Mouse (Mus musculus) kidney, embryonic 14.5 days (tissue): ENCODE measurements around the gene Smim24. TPM values are rescaled to one million over a fixed set of nuclear protein-coding genes. Genes with fewer than 3 reads are reported as not detected.

Experiments used
- ATAC-seq: fragments of 200-750 bp; cut with Nextera tagmentation; 2 replicates; pipeline ENCODE4 v1.8.0; 2017; ENCODE audit warnings: moderate number of reproducible peaks, mild to moderate bottlenecking, moderate TSS enrichment, moderate library complexity; ENCODE audit not compliant: low FRiP score, low TSS enrichment
- H3K27ac ChIP-seq: fragments of 300-500 bp; sonication (generic); 2 replicates; pipeline ENCODE4 v1.5.1; 2014; ENCODE audit warnings: low read depth, mild to moderate bottlenecking, low read length, moderate library complexity, mixed read lengths
- H3K27me3 ChIP-seq: fragments of 300-500 bp; sonication (generic); 2 replicates; pipeline ENCODE4 v1.6.1; 2014; ENCODE audit warnings: mild to moderate bottlenecking, low read length; ENCODE audit not compliant: control insufficient read depth, insufficient read depth
- H3K36me3 ChIP-seq: fragments of 300-500 bp; sonication (generic); 2 replicates; pipeline ENCODE4 v1.6.1; 2014; ENCODE audit warnings: low read length, mixed read lengths; ENCODE audit not compliant: control insufficient read depth, insufficient read depth
- H3K4me1 ChIP-seq: fragments of 300-500 bp; sonication (generic); 2 replicates; pipeline ENCODE4 v1.6.1; 2014; ENCODE audit warnings: low read length, mixed read lengths; ENCODE audit not compliant: control insufficient read depth, insufficient read depth
- H3K4me2 ChIP-seq: fragments of 300-500 bp; sonication (generic); replicated peaks from 2 replicates; pipeline ENCODE4 v1.6.1; 2014; ENCODE audit warnings: low read depth, mild to moderate bottlenecking, low read length
- H3K4me3 ChIP-seq: fragments of 300-500 bp; sonication (generic); 2 replicates; pipeline ENCODE4 v1.5.1; 2014; ENCODE audit warnings: mild to moderate bottlenecking, low read length
- H3K9ac ChIP-seq: fragments of 300-500 bp; sonication (generic); 2 replicates; pipeline ENCODE4 v1.6.1; 2014; ENCODE audit warnings: low read depth, mild to moderate bottlenecking, low read length, moderate library complexity
- H3K9me3 ChIP-seq: fragments of 300-500 bp; sonication (generic); 2 replicates; pipeline ENCODE4 v1.6.1; 2016; ENCODE audit warnings: low read length; ENCODE audit not compliant: control insufficient read depth
- WGBS: fragments of 180-500 bp; shearing (Covaris S2); extraction: QIAGEN DNeasy Blood & Tissue Kit; methylation state at CpG from one replicate; pipeline ENCODE4 v1.1.7; 2014; 5-methylcytosine and 5-hydroxymethylcytosine counted together
- polyA plus RNA-seq: library from polyadenylated mRNA; unstranded; fragments of >200 nt; fragmentation: Nextera tagmentation; extraction: Ambion mirVana; gene quantifications from 2 replicates; pipeline ENCODE4 v1.2.1, GENCODE M21; 2014

The Smim24 gene
- polyA plus RNA-seq, 1 experiment from 2014 or later, result 16.4 TPM

DNA sequence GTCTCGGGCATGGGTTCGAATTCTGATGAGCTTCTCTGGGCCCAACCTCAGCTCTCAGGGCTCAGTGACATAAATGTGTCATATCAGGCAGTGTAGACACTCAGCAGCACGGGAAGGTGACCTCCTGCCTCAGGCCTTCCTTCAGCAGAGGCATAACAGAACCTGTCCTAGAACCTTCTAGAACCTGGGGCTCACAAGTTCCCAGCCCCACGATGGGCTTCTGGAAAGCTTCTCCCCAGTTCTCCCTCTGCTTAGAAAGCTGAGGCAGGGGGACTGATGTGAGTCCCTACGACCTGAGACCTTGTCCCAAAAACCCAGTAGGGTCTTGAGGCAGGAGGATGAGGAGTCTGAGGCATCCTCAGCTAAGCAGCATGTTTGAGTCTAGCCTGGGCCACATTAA, 22.3 kb downstream of the Smim24 start:
- Histone ChIP-seq H3K4me3 (no peak overlapping the region), H3K4me2 (no peak overlapping the region), H3K9ac (no peak overlapping the region), H3K27ac (no peak overlapping the region), H3K4me1 (peaks cover 75% of the 10 kb centered on the region), H3K9me3 (no peaks in the 10 kb centered on the region), H3K27me3 (no peaks in the 10 kb centered on the region), H3K36me3 (peaks cover 8% of the 10 kb centered on the region; the same call in 1 of the 2 replicates)
- WGBS, result 81% methylated on average over 5 of the region's 5 CpGs
- ATAC-seq, result no peak

DNA sequence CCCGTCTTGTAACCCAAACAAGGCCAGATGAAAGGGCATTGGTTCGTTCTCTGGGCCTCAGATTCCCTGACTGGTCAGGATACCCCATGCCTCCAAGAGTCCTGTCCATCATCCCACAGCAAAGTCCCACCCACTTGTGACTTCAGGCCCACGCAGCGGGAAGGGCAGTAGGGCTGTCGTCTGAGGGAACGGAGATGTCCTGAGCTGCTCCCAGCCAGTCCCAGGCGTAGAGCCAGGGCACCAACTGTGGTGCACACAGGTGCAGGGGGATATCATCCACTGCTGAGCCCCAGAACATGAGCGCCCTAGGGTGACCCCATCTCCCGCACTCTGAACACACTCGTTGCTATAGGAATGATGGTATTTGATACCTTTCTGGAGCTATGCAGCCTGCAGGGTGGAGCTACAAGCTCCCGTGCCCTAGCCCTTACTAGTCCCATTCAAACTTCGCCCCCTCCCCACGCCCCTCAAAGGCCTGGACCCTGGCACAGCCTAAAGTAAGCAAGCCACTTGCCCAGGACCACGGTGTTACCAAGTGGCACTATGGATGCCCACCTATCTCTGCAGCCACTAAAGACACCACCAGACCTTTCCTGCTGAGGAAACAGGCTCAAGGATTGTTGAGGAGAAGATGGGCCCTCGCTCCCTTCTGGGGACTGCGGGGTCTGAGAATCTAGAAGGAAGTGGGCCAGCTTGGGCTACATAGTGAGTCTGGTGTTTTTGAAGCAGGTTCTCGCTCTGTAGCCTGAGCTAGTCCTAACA, 22.9 kb downstream of the Smim24 start:
- H3K9me3 ChIP-seq, result no peaks in the 10 kb centered on the region
- no peak overlapping the region for H3K4me2 ChIP-seq
- peaks cover 69% of the 10 kb centered on the region for H3K4me1 ChIP-seq
- peaks cover 11% of the 10 kb centered on the region; the same call in 1 of the 2 replicates for H3K36me3 ChIP-seq
- no peaks in the 10 kb centered on the region for H3K27me3 ChIP-seq
- H3K4me3 ChIP-seq, result no peak overlapping the region
- H3K9ac ChIP-seq, result no peak overlapping the region
- 62% methylated on average over 17 of the region's 17 CpGs for WGBS
- H3K27ac ChIP-seq, result peak overlapping the region; percentile 30; the same call in 1 of the 2 replicates
- ATAC-seq, result no peak

DNA sequence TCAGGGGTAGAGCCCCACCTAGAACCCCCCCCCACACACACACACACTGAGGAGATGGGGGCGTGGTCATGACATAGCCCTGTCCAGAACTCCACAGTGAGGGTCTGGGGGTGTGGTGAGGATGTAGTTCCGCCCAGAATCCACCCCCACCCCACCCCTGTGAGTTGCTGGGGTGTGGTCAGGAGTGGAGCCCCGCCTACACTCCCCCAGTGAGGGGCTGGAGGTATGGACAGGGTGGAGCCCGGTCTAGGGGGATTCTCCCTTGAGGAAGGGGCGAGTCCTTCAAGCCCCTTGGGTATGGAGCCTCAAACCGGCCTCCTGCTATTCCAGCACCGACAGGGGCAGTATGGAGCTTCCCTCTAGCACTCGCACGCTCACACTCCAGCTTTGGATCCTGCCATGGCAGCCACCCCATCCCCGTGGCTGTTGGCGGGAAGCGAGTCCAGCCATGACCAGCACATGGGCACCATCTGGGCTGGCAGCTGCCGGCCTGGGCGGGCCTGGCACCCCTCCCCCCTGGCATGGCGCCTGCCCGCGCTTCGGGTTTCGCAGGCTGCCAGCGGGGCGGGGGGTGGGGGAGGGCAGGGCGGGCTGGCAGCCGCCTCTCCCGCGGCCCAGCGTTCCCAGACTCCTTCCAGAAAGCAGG, 23.9 kb downstream of the Smim24 start:
- H3K36me3 ChIP-seq, result peaks cover 11% of the 10 kb centered on the region; the same call in 1 of the 2 replicates
- no peaks in the 10 kb centered on the region for H3K27me3 ChIP-seq
- H3K9me3 ChIP-seq, result no peaks in the 10 kb centered on the region
- H3K4me1 ChIP-seq, result peaks cover 60% of the 10 kb centered on the region
- H3K4me3 ChIP-seq, result peak overlapping the region; percentile 30
- WGBS, result 4% methylated on average over 23 of the region's 26 CpGs
- peak overlapping the region; percentile 47 for H3K9ac ChIP-seq
- peak; percentile 74 for ATAC-seq
- peak overlapping the region; percentile 57; the same call in 1 of the 2 replicates for H3K27ac ChIP-seq
- peak overlapping the region; percentile 51 for H3K4me2 ChIP-seq

DNA sequence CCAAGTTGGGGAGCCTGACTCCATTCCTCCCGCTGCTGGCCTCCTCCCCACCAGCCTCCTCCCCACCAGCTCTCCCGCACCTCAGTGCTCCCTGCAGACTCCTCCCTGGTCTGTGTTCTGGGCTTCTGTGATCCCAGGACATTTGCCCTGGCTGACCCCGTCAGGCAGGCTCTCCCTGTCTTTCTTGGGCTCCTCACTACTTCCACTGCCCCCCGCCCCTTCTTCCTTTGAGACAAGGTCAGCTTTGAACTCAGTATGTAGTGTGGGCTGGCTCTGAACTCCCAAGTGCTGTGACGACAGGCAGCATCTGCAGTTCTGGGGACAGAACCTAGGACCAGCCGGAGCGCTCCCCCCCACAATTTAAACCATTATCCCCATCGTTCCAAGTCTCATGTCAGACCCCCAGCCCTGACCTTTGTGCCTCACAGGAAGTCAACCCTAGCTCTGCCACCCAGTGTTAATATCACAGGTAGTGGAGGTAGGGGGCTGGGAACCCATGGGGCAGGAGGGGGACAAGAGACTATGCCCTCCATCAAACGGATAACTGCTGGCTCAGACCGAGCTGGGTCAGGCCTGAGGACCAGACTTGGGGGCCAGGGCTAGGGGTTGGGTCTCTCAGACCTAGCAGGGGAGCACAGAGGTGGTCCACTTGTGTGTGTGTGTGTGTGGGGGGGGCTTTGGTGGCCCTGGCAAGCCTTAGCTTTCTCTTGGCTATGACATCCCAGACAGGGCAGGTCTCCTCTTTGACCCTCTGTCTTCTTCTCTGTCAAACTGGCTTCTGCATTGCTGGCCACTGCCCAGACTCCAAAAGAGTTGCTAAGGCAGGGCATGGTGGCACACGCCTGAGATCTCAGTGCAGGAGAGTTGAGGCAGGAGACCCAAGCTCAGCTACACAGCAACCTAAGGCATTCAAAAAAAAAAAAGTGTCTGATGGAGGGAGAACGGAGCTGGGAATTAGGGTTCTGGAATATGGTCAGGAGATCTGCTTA, 24.7 kb downstream of the Smim24 start:
- peak overlapping the region; percentile 30 for H3K4me3 ChIP-seq
- H3K4me2 ChIP-seq, result peak overlapping the region; percentile 51
- peaks cover 52% of the 10 kb centered on the region for H3K4me1 ChIP-seq
- H3K27me3 ChIP-seq, result no peaks in the 10 kb centered on the region
- H3K9ac ChIP-seq, result peak overlapping the region; percentile 47
- H3K9me3 ChIP-seq, result no peaks in the 10 kb centered on the region
- no peak for ATAC-seq
- WGBS, result 49% methylated on average over 12 of the region's 12 CpGs
- H3K36me3 ChIP-seq, result peaks cover 11% of the 10 kb centered on the region; the same call in 1 of the 2 replicates
- H3K27ac ChIP-seq, result peak overlapping the region; percentile 57; the same call in 1 of the 2 replicates

DNA sequence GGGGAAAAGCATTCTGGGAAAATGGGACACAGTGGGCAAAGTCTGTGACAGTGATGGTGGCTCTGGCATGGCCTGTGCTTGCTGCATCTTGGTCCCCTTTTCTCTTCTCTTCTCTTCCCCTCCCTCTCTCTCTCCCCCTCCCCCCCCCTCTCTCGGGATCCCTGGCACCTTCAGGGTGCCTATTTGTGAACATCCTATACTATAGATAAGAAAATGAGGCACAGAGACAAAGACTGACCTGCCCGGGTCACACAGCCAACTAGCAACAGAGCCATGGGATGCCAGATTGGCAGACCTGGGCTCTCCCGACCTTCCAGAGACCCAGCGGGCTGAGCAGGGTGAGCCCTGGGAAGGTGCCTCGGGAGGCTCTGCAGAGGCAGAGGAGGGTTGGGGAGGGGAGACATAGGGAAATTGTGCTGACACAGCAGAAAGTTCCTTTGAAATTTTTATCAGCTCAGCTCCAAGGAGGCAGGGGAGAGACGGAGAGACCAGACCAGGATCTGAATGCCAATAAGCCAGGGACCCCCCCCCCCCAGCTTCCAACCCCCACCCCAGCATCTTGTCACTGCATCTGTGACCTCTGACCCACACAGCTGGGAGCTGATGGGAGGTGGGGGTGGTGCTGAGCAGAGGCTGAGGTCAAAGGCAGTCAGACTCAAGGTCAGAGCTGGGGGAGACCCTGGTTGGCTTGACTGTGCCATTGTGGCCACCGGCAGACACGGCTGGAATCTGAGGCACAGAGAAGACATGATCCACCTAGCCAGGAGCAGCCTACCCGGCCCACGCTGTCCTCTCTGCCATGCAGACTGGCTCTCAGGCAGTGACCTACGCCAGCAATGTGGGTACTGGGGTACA, 25.6 kb downstream of the Smim24 start:
- ATAC-seq, result no peak
- no peak overlapping the region for H3K9ac ChIP-seq
- no peaks in the 10 kb centered on the region for H3K27me3 ChIP-seq
- H3K4me3 ChIP-seq, result no peak overlapping the region
- H3K9me3 ChIP-seq, result no peaks in the 10 kb centered on the region
- H3K4me2 ChIP-seq, result no peak overlapping the region
- peaks cover 44% of the 10 kb centered on the region for H3K4me1 ChIP-seq
- WGBS, result 45% methylated on average over 11 of the region's 11 CpGs
- no peak overlapping the region for H3K27ac ChIP-seq
- peaks cover 9% of the 10 kb centered on the region; the same call in 1 of the 2 replicates for H3K36me3 ChIP-seq

DNA sequence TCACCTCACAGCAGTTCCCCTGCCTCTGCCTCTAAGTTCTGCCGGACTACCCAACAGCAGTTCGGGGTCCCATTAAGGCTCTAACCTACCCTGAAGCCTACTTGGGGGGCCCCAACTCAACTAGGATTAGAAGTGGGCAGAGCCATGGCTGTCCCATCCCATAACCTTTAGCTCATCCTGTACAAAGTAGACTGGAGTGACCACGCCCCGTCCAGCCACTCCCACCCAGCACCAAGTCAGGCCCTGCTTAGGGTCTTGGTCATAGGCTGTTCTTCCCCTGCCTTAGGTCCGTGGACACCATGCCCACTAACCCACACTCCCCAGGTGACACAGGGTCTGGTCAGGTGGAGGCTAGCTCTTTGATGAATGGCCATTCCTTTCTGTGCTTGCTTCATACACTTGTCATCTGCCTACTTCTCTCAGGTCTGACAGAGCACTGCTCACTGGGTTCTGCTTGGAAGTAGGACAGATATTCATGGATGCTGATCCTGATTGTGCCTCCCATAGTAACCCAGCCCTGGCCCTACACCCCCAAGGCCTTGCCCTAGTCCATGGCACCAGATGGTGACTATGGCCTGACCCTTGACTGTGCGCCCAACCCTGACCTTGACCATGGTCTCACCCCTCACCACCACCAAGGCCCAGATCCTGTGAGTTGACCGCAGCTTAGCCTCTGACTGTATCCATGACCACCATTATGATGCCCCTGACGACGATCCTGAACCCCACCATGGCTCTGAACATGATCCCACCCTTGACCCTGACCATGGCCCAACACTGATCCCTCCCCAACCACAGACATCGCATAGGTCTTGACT, 26.5 kb downstream of the Smim24 start:
- WGBS, result 90% methylated on average over 10 of the region's 10 CpGs
- ATAC-seq, result no peak
- Histone ChIP-seq H3K4me3 (no peak overlapping the region), H3K9me3 (no peaks in the 10 kb centered on the region), H3K9ac (no peak overlapping the region), H3K4me1 (peaks cover 41% of the 10 kb centered on the region), H3K27me3 (no peaks in the 10 kb centered on the region), H3K36me3 (peaks cover 9% of the 10 kb centered on the region; the same call in 1 of the 2 replicates), H3K4me2 (no peak overlapping the region), H3K27ac (no peak overlapping the region)

DNA sequence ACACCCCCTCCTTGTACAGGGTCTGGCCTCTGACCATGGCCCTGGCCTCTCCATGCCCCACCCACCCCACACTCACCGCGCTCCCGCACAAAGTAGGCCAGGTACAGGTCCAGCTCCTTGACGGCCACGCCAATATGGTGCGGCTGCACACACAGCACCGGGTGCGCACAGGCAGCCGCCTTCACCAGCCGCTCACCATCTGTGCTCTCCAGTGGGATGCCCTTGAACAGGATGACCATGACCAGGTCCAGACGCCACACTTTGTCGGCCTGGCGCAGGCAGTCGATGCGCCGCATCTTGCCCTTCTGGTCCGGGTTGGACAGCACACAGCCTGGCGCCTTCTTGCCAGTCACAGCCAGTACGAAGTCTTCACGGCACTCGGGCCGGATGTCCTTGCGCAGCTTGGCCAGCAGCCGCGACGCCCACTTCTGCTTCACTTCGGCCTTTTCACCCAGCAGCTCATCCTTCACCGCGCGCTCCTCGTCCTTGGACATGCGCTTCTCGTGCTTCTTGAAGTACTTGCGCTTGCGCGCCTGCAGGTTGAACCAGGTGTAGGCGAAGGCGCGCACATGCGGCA, 27.4 kb downstream of the Smim24 start:
- 88% methylated on average over 40 of the region's 40 CpGs for WGBS
- ATAC-seq, result no peak
- Histone ChIP-seq H3K4me3 (no peak overlapping the region), H3K9me3 (no peaks in the 10 kb centered on the region), H3K4me2 (no peak overlapping the region), H3K27ac (no peak overlapping the region), H3K27me3 (no peaks in the 10 kb centered on the region), H3K36me3 (peaks cover 9% of the 10 kb centered on the region; the same call in 1 of the 2 replicates), H3K4me1 (peaks cover 40% of the 10 kb centered on the region), H3K9ac (no peak overlapping the region)
